Mouse (Mus musculus) mammary gland, adult 2 months (tissue): Measurements from ENCODE around the gene Gm11564. TPM values are rescaled to one million over a fixed set of nuclear protein-coding genes. Genes with fewer than 3 reads are reported as not detected.

Experiments
- polyA plus RNA-seq: library from polyadenylated mRNA; depleted of rRNA; stranded (reverse); fragments of >200 nt; gene quantifications from 2 replicates; pipeline ENCODE4 v1.2.3, GENCODE M21; 2012; ENCODE audit warnings: low replicate concordance; rRNA removed

The Gm11564 gene
- polyA plus RNA-seq, result not detected in 2 replicates

DNA sequence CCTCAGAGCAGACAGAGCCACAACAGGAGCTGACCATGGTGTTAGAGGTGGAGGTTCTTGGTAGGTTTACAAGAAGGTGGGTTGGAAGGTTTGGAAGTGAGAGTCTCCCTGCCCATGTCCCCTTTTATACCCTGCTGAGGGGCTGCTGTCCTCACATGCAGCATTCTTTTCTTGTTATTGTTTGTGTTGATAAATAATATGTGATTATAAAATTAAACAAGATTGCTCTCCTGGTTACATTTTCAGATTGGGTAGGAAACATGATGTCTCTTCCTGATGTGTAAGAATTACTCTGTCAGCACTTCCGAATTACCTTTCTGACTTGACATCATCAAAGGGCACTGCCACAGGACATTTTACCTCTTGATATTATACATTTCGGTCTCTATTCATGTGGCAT lies at the start of gene Gm11564:
Gene Gm11564, minus strand, starts transcription at position 101 of the 400 bp plus-strand sequence.

DNA sequence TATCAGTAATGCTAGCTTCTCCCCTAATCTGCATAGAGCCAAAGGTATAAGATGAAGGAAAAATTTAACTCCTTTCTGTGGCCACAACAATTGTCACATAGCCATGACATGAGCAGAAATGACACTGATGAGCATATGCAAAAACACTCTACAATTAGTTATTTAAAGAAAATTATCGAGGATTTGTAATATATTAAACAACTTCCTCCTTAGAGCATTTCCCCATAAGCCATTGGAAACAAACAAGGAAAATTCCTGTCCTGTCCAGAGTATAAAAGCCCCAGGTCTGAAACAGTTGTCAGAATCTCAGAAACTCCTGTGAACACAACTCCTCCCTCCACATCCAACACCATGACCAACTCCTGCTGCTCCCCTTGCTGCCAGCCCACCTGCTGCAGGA lies 48.7 kb upstream of the Gm11564 start, which contains the start of gene Gm11559:
Gene Gm11559, plus strand, starts transcription at position 301 of the 400 bp plus-strand sequence.

GRCm38 (mm10) chr11:99857617-99858016 lies 42.2 kb upstream of the Gm11564 start, which contains the start of gene Gm11568:
Gene Gm11568, plus strand, starts transcription at chr11:99857917.

DNA sequence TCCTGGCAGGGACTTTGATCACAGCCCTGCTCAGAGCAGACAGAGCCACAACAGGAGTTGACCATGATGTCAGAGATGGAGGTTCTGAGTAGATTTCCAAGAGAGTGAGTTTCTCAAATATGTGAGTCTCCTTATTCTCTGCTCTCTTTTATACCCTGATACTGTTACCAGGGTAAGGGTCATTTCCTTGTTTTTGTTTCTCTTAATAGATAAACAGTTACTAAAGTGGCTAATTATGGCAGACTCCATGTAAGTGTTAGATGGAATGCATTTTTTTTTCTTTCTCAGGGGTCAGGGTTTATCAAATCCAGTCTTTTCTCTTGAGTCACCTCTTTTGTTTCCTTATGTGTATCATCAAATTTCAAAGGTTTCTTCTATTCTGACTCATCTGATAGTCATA lies 36.0 kb upstream of the Gm11564 start, which contains the start of gene Krtap4-16:
Gene Krtap4-16, minus strand, starts transcription at position 101 of the 400 bp plus-strand sequence.

GRCm38 (mm10) chr11:99837966-99838365 lies 22.5 kb upstream of the Gm11564 start, which contains the start of gene 2300003K06Rik:
Gene 2300003K06Rik, minus strand, starts transcription at chr11:99838066.

DNA sequence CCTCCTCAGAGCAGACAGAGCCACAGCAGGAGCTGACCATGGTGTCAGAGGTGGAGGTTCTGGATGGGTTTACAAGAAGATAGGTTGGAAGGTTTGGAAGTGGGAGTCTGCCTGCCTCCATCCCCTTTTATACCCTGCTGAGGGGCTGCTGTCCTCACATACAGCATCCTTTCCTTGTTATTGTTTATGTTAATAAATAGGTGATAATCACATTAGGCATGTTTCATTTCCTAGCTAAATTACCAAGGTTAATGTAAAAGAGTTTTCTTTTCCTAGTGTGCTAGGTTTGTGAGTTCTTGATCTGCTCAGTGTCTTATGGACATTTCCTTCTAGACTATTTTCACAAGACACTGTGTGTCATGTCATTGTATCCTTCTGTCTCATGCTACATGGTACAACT lies 5.7 kb downstream of the Gm11564 start, which contains the start of gene Krtap4-13:
Gene Krtap4-13, minus strand, starts transcription at position 101 of the 400 bp plus-strand sequence.

GRCm38 (mm10) chr11:99804346-99804745 lies 11.1 kb downstream of the Gm11564 start, which contains the start of gene Gm11554:
Gene Gm11554, minus strand, starts transcription at chr11:99804446.

DNA sequence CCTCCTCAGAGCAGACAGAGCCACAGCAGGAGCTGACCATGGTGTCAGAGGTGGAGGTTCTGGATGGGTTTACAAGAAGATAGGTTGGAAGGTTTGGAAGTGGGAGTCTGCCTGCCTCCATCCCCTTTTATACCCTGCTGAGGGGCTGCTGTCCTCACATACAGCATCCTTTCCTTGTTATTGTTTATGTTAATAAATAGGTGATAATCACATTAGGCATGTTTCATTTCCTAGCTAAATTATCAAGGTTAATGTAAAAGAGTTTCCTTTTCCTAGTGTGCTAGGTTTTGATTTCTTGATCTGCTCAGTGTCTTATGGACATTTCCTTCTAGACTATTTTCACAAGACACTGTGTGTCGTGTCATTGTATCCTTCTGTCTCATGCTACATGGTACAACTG lies 16.6 kb downstream of the Gm11564 start, which contains the start of gene Gm11569:
Gene Gm11569, minus strand, starts transcription at position 101 of the 400 bp plus-strand sequence.

GRCm38 (mm10) chr11:99793367-99793766 lies 22.1 kb downstream of the Gm11564 start, which contains the start of gene Gm11596:
Gene Gm11596, minus strand, starts transcription at chr11:99793467.

DNA sequence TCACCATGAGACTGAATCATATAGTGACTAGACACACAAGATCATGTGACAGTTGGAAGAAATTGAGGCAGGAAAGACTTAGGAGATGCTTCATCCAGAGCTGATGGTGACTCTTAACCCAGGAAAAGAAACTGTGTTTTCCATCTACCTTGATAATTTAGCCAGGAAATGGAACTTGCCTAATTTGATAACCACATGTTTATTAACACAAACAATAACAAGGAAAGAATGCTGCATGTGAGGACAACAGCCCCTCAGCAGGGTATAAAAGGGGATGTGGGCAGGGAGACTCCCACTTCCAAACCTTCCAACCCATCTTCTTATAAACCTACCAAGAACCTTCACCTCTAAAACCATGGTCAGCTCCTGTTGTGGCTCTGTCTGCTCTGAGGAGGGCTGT lies 30.6 kb downstream of the Gm11564 start, which contains the start of gene Krtap4-9:
Gene Krtap4-9, plus strand, starts transcription at position 301 of the 400 bp plus-strand sequence.

GRCm38 (mm10) chr11:99780604-99781003 lies 34.9 kb downstream of the Gm11564 start, which contains the start of gene Krtap4-8:
Gene Krtap4-8, minus strand, starts transcription at chr11:99780704.

GRCm38 (mm10) chr11:99772813-99773212 lies 42.7 kb downstream of the Gm11564 start, which contains the start of gene Gm11595:
Gene Gm11595, minus strand, starts transcription at chr11:99772913.

Other genes with a start within 250 kb of the Gm11564 start
- gene Krtap3-1, start 249.0 kb downstream of the Gm11564 start, polyA plus RNA-seq, result not detected in 2 replicates
- gene Krtap1-5, start 234.7 kb downstream of the Gm11564 start, polyA plus RNA-seq, result not detected in 2 replicates
- gene Krtap1-4, start 232.0 kb downstream of the Gm11564 start, polyA plus RNA-seq, result not detected in 2 replicates
- not detected in 2 replicates for gene Krtap1-3, start 224.3 kb downstream of the Gm11564 start, polyA plus RNA-seq
- gene Krtap9-3, start 217.6 kb downstream of the Gm11564 start, polyA plus RNA-seq, result not detected in 2 replicates
- gene Gm11938, start 212.4 kb downstream of the Gm11564 start, polyA plus RNA-seq, result not detected in 2 replicates
- not detected in 2 replicates for gene Gm11937, start 205.5 kb downstream of the Gm11564 start, polyA plus RNA-seq
- gene Krtap2-4, start 200.8 kb downstream of the Gm11564 start, polyA plus RNA-seq, result not detected in 2 replicates
- not detected in 2 replicates for gene Gm11562, start 195.2 kb downstream of the Gm11564 start, polyA plus RNA-seq
- gene Krtap4-1, start 187.4 kb downstream of the Gm11564 start, polyA plus RNA-seq, result not detected in 2 replicates
- gene Krtap4-2, start 180.6 kb downstream of the Gm11564 start, polyA plus RNA-seq, result not detected in 2 replicates
- not detected in 2 replicates for gene Krtap4-7, start 171.6 kb downstream of the Gm11564 start, polyA plus RNA-seq
- not detected in 2 replicates for gene Gm11555, start 165.4 kb downstream of the Gm11564 start, polyA plus RNA-seq
- gene Gm11563, start 156.7 kb downstream of the Gm11564 start, polyA plus RNA-seq, result not detected in 2 replicates
- not detected in 2 replicates for gene Krtap4-6, start 149.7 kb downstream of the Gm11564 start, polyA plus RNA-seq
- gene Gm14190, start 124.9 kb downstream of the Gm11564 start, polyA plus RNA-seq, result not detected in 2 replicates
- gene Gm14180, start 81.4 kb downstream of the Gm11564 start, polyA plus RNA-seq, result not detected in 2 replicates
- gene Gm11595, start 42.8 kb downstream of the Gm11564 start, polyA plus RNA-seq, result not detected in 2 replicates
- gene Krtap4-8, start 35.0 kb downstream of the Gm11564 start, polyA plus RNA-seq, result not detected in 2 replicates
- gene Krtap4-9, start 30.5 kb downstream of the Gm11564 start, polyA plus RNA-seq, result not detected in 2 replicates
- gene Gm11596, start 22.2 kb downstream of the Gm11564 start, polyA plus RNA-seq, result not detected in 2 replicates
- not detected in 2 replicates for gene Gm11569, start 16.7 kb downstream of the Gm11564 start, polyA plus RNA-seq
- gene Gm11554, start 11.2 kb downstream of the Gm11564 start, polyA plus RNA-seq, result not detected in 2 replicates
- gene Krtap4-13, start 5.8 kb downstream of the Gm11564 start, polyA plus RNA-seq, result not detected in 2 replicates
- not detected in 2 replicates for gene 2300003K06Rik, start 22.4 kb upstream of the Gm11564 start, polyA plus RNA-seq
- gene Krtap4-16, start 35.9 kb upstream of the Gm11564 start, polyA plus RNA-seq, result not detected in 2 replicates
- not detected in 2 replicates for gene Gm11568, start 42.3 kb upstream of the Gm11564 start, polyA plus RNA-seq
- not detected in 2 replicates for gene Gm11559, start 48.8 kb upstream of the Gm11564 start, polyA plus RNA-seq
- gene Krtap9-1, start 57.7 kb upstream of the Gm11564 start, polyA plus RNA-seq, result not detected in 2 replicates
- not detected in 2 replicates for gene Gm11567, start 63.5 kb upstream of the Gm11564 start, polyA plus RNA-seq
- not detected in 2 replicates for gene Krtap31-1, start 92.3 kb upstream of the Gm11564 start, polyA plus RNA-seq
- gene Gm11565, start 99.1 kb upstream of the Gm11564 start, polyA plus RNA-seq, result not detected in 2 replicates
- not detected in 2 replicates for gene Krtap31-2, start 120.6 kb upstream of the Gm11564 start, polyA plus RNA-seq
- gene Krtap9-5, start 132.8 kb upstream of the Gm11564 start, polyA plus RNA-seq, result not detected in 2 replicates
- gene Krtap29-1, start 163.4 kb upstream of the Gm11564 start, polyA plus RNA-seq, result not detected in 2 replicates
- gene Krtap16-1, start 170.9 kb upstream of the Gm11564 start, polyA plus RNA-seq, result not detected in 2 replicates
- not detected in 2 replicates for gene Krtap17-1, start 178.3 kb upstream of the Gm11564 start, polyA plus RNA-seq
- gene Krt33a, start 200.5 kb upstream of the Gm11564 start, polyA plus RNA-seq, result not detected in 2 replicates
- not detected in 2 replicates for gene Krt33b, start 214.2 kb upstream of the Gm11564 start, polyA plus RNA-seq
- not detected in 2 replicates for gene Krt34, start 225.9 kb upstream of the Gm11564 start, polyA plus RNA-seq
- gene Krt31, start 234.9 kb upstream of the Gm11564 start, polyA plus RNA-seq, result 0.08 and 0.16 TPM in 2 replicates